Mouse (Mus musculus) fat pad, adult 2 months (tissue): ENCODE measurements around the gene Ttf1.

ENCODE experiments used
- DNase-seq: peaks from one replicate; pipeline ENCODE4 v3.0.0-alpha.2; 2011; ENCODE audit warnings: low read depth, low spot score; ENCODE audit errors: extremely low read depth

Gene Ttf1

DNA sequence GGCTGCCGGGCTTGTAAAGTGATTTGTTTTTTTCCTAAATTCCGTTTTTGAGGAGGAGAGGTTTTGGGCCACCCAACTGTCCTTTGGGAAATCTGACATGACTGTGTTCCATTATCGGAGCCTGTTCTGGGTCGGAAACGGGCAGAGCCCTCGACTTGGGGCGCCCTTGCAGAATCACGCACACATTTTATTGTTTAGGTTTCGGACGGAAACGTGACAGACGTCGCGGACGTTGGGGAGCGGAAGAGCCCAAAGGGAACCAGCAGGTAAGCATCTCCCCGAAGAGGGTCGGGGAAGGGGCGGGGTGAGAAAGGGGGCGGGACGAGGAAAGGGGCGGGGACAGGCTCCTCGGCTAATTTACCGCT, 64.5 kb downstream of the Ttf1 start:
- DNase-seq = no peak

- DNase-seq = peak; percentile 88
Measured at GRCm38 (mm10) chr2:29124936-29125701, 65.1 kb downstream of the Ttf1 start.

GRCm38 (mm10) chr2:29130118-29130899, 70.2 kb downstream of the Ttf1 start:
- no peak for DNase-seq

GRCm38 (mm10) chr2:29135161-29135560, 75.1 kb downstream of the Ttf1 start:
- DNase-seq = no peak
